ENCODE assay signal across 8 mouse cellular contexts in genomic region chr1:80757650-80757976, GRCm38 (mm10). TPM values are rescaled to one million over a fixed set of nuclear protein-coding genes. Genes with fewer than 3 reads are reported as not detected.
DNase-seq lines count a peak whose midpoint lies in the region; ATAC-seq and TF ChIP-seq lines count a peak whose summit lies in the region.

No protein-coding gene starts in this region.

- no peak overlapping the region for H3K27ac ChIP-seq in heart, adult 2 months
- peak overlapping the region; percentile 28; the same call in 1 of the 2 replicates for H3K27ac ChIP-seq in spleen, adult 2 months (ENCODE audit: insufficient read depth, low read length)
- H3K27ac ChIP-seq in intestine, embryonic 14.5 days (ENCODE audit: low read depth) = no peak overlapping the region

- H3K4me3 ChIP-seq in heart, adult 2 months = peak overlapping the region; percentile 12; the same call in 1 of the 2 replicates
- peak overlapping the region; percentile 62 for H3K4me3 ChIP-seq in spleen, adult 2 months (ENCODE audit: extremely low read depth, insufficient read depth, insufficient read length)
- peak overlapping the region; percentile 57 for H3K4me3 ChIP-seq in intestine, embryonic 14.5 days (ENCODE audit: low read depth, low read length)
- peak overlapping the region; percentile 5 for H3K4me3 ChIP-seq in myocyte

- no peak for TF ChIP-seq EP300 in heart, adult 2 months (IDR thresholded peaks at IDR 0.05; ENCODE audit: insufficient read depth, low read depth, low read length)

- H3K9me3 ChIP-seq in intestine, embryonic 14.5 days (ENCODE audit: control insufficient read depth, low read length) = no peaks in the 10 kb centered on the region

- peak overlapping the region; percentile 87 for H3K4me2 ChIP-seq in intestine, embryonic 14.5 days (ENCODE audit: low read length)
- H3K4me2 ChIP-seq in myocyte (ENCODE audit: low read depth) = peak overlapping the region; percentile 84

- H3K27me3 ChIP-seq in heart, adult 2 months (ENCODE audit: control insufficient read depth, insufficient read depth, low read length) = no peaks in the 10 kb centered on the region; the same call in 1 of the 2 replicates
- no peaks in the 10 kb centered on the region for H3K27me3 ChIP-seq in spleen, adult 2 months (ENCODE audit: control insufficient read depth, insufficient read depth, low read length)
- peaks cover 26% of the 10 kb centered on the region for H3K27me3 ChIP-seq in intestine, embryonic 14.5 days (replicated peaks; ENCODE audit: control insufficient read depth, insufficient read depth, low read length)
- peaks cover 7% of the 10 kb centered on the region for H3K27me3 ChIP-seq in myocyte (ENCODE audit: control insufficient read depth, insufficient read depth, insufficient read length)

- no peak for TF ChIP-seq POLR2A in heart, adult 2 months (IDR thresholded peaks at IDR 0.05; ENCODE audit: insufficient read depth, low read depth, low read length)
- TF ChIP-seq POLR2A in spleen, adult 2 months (IDR thresholded peaks at IDR 0.05; ENCODE audit: low read depth, low read length) = no peak
- no peak for TF ChIP-seq POLR2A in myocyte (IDR thresholded peaks at IDR 0.05; ENCODE audit: insufficient read length, low read depth)

- DNase-seq in heart, adult 2 months = no peak
- no peak for DNase-seq in heart, postnatal 4 days
- DNase-seq in spleen, adult 2 months (ENCODE audit: low read depth in 1 of 2, low spot score in 2 of 2) = no peak
- DNase-seq in spleen, adult 18-20 months = no peak
- peak; percentile 56 for DNase-seq in intestine, embryonic 14.5 days (ENCODE audit: low spot score)
- no peak for DNase-seq in urinary bladder, postnatal 4 days (ENCODE audit: low spot score in 2 of 2)
- DNase-seq in ovary, adult 18-20 months (ENCODE audit: low spot score) = no peak

- no peak overlapping the region for H3ac ChIP-seq in myocyte (ENCODE audit: control insufficient read depth, insufficient read length)

- 2% methylated on average over 6 of the region's 6 CpGs for WGBS in heart, adult 2 months
- WGBS in spleen, adult 2 months = under 1% methylated on average over 6 of the region's 6 CpGs
- WGBS in intestine, embryonic 14.5 days = 2% methylated on average over 6 of the region's 6 CpGs

- no peaks in the 10 kb centered on the region for H3K36me3 ChIP-seq in heart, adult 2 months (ENCODE audit: control insufficient read depth, insufficient read depth, low read length)
- H3K36me3 ChIP-seq in spleen, adult 2 months (ENCODE audit: control insufficient read depth, insufficient read depth, low read length) = 0 out of 2 replicates have a peak, but pooled peaks cover 2% of the 10 kb centered on the region
- no peaks in the 10 kb centered on the region for H3K36me3 ChIP-seq in intestine, embryonic 14.5 days (ENCODE audit: control insufficient read depth, insufficient read depth, low read length)
- no peaks in the 10 kb centered on the region for H3K36me3 ChIP-seq in myocyte (ENCODE audit: control insufficient read depth, insufficient read depth)

- intact Hi-C loops in heart, adult 2 months (cut with DNase I) = no loop called here

- H3K79me2 ChIP-seq in heart, adult 2 months (replicated peaks; ENCODE audit: control insufficient read depth, insufficient read depth, low read length) = no peaks in the 10 kb centered on the region
- no peaks in the 10 kb centered on the region for H3K79me2 ChIP-seq in myocyte (ENCODE audit: control insufficient read depth, insufficient read depth)

- H3K4me1 ChIP-seq in heart, adult 2 months (ENCODE audit: control insufficient read depth, insufficient read depth, low read length) = no peaks in the 10 kb centered on the region
- H3K4me1 ChIP-seq in spleen, adult 2 months (ENCODE audit: control insufficient read depth, insufficient read depth, insufficient read length) = peaks cover 12% of the 10 kb centered on the region
- H3K4me1 ChIP-seq in intestine, embryonic 14.5 days (replicated peaks; ENCODE audit: control insufficient read depth, insufficient read depth, low read length) = no peaks in the 10 kb centered on the region

- no peak for ATAC-seq in intestine, embryonic 14.5 days (replicated peaks; ENCODE audit: low FRiP score, low TSS enrichment, low read depth)

- no peak for TF ChIP-seq CTCF in heart, adult 2 months (IDR thresholded peaks at IDR 0.05)
- TF ChIP-seq CTCF in spleen, adult 2 months (IDR thresholded peaks at IDR 0.05; ENCODE audit: extremely low read depth, insufficient read depth, insufficient read length, insufficient replicate concordance) = no peak

- no peak overlapping the region for H3K9ac ChIP-seq in heart, adult 2 months (ENCODE audit: low read depth, low read length)
- no peak overlapping the region; the same call in 1 of the 2 replicates for H3K9ac ChIP-seq in intestine, embryonic 14.5 days (ENCODE audit: low read length)

TF ChIP-seq in myocyte, 11 proteins besides CTCF, POLR2A, EP300 and RAD21:
- TF ChIP-seq MYOG (IDR thresholded peaks at IDR 0.05; ENCODE audit: control insufficient read depth in 1 of 3, insufficient read depth in 1 of 3, insufficient read length in 2 of 3, low read depth in 2 of 3) (no peak), TCF3 (IDR thresholded peaks at IDR 0.05; ENCODE audit: insufficient read length, low read depth) (no peak), E2F4 (IDR thresholded peaks at IDR 0.05; ENCODE audit: insufficient read depth) (no peak), TCF12 (IDR thresholded peaks at IDR 0.05; ENCODE audit: insufficient read depth, poor library complexity, severe bottlenecking) (no peak), USF1 (IDR thresholded peaks at IDR 0.05; ENCODE audit: low read depth) (no peak)

RNA-seq across cellular contexts. Expression of gene Dock10, which starts 0.7 kb away (rescaled TPM):
- total RNA-seq in heart, adult 2 months (2021) = 1 to 10 TPM; 3.8 to 4.3 TPM
- 2.6 and 3.4 TPM in 2 replicates for polyA plus RNA-seq in heart, adult 2 months (2012; rRNA removed)
- 1 to 10 TPM; 6.7 to 7.0 TPM for total RNA-seq in heart, postnatal 4 days (2021)
- polyA plus RNA-seq in spleen, adult 2 months (2012; rRNA removed) = 24.5 and 28.5 TPM in 2 replicates
- polyA plus RNA-seq in intestine, embryonic 14.5 days (2014; fragmentation: Nextera tagmentation; extraction: Ambion mirVana) = 7.3 and 7.9 TPM in 2 replicates
- 0.04 TPM for polyA plus RNA-seq in myocyte (2012; fragmentation: generic; extraction: Trizol)

Comparison
In these comparisons a context has a peak if more than half of its experiments do, and no peak if none do; other contexts are left out.
1. H3K4me3 ChIP-seq: peak in every context shown above with its lines; median percentile 62 in spleen, adult 2 months; 57 in intestine, embryonic 14.5 days; 12 in heart, adult 2 months; 5 in myocyte.